Mouse (Mus musculus): ENCODE results near the gene 2010111I01Rik.

DNA sequence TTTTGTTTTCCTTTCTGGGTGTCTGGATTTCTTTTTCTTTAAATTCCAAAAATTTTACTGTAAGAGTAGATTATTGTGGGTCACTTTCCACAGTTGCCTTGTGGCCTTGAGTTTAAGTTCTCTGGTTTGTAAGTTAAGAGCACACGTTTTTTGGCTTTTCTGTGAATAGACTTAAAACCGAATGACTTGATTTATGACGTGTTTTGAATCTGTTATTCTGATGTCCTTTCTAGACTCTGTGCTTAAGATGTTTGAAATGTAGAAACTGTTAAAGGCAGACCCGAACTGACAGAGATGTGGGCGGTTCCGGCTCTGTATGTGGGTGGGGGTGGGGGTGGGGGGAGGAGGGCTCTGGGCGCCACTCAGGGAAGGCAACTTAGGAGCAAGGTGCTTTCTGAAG, 282.3 kb downstream of the 2010111I01Rik start:
- no peak for TF ChIP-seq CTCF (IDR thresholded peaks at IDR 0.05; ENCODE audit: control insufficient read depth, insufficient read depth, low read length)
- TF ChIP-seq POLR2A (IDR thresholded peaks at IDR 0.05; ENCODE audit: borderline replicate concordance, control insufficient read depth, low read depth, low read length): no peak
